Mouse (Mus musculus): Measurements from ENCODE around the gene Gtf2h4.

GRCm38 (mm10) chr17:35704621-35705464, 31.3 kb upstream of the Gtf2h4 start, which contains the start of gene Ddr1:
- TF ChIP-seq POLR2A (IDR thresholded peaks at IDR 0.05; ENCODE audit: extremely low read depth, insufficient read depth, low read length) (no peak), CTCF (IDR thresholded peaks at IDR 0.05; ENCODE audit: extremely low read depth, insufficient read depth, low read length) (no peak)

Data from cortical plate, adult 2 months (tissue).